Mouse (Mus musculus): ENCODE measurements at regions not wholly inside any gene's neighbourhood (a gene's known extent, or its start where the extent isn't known, plus 50 kb on each side); places are given as distances from the start of the nearest gene placed in this dataset.
"Not testable (repeated sequence)": the region's sequence is repeated elsewhere in the genome, so short reads cannot be mapped to it uniquely, and the experiment has no call there.

DNA sequence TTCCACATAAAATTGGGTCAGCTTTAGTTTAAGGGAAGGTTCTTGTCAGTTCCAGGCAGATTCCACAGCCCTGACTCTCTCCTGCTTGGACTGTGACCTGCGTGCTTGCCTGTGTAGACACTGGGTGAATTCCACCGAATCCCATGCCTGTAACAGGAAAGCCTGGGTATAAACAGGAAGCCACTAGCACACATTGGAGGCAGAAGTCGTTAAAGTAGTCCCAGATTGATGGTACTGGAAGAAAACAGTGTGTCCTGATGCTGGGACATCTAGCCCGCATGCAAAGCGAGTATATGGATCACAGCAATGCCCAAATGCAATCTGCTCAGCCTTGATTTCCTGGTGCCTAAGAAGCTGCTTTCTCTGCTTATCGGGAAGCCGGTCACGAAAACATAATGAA lies 65.4 kb upstream of the Emcn start:
- TF ChIP-seq POLR2A (IDR thresholded peaks at IDR 0.05; ENCODE audit: borderline replicate concordance, low read depth, low read length) (no peak), CTCF (IDR thresholded peaks at IDR 0.05; ENCODE audit: low read depth, low read length) (no peak)
- no peak overlapping the region for H3K4me3 ChIP-seq (ENCODE audit: insufficient read depth, low read length)

DNA sequence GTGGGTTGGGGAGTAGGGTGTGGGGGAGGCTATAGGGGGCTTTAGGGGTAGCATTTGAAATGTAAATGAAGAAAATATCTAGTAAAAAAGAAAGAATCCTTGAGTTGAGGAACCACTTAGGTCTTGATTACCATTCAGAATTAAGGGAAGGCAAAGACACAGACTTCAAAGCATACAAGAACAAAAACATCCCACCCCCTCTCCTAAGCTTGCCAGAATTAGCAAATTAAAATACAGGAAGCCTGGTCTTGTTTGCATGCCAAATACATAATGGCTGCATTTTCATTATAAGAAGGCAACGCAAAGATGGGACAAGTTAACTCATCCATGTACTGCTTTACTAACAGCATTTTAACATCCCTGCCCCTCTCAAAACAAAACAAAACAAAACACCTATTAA lies 61.6 kb upstream of the Emcn start:
- Histone ChIP-seq H3K27ac (ENCODE audit: insufficient read depth, low read depth, low read length) (no peak overlapping the region), H3K4me3 (ENCODE audit: insufficient read depth, low read length) (no peak overlapping the region), H3K4me1 (ENCODE audit: control insufficient read depth, insufficient read depth, low read length) (no peaks in the 10 kb centered on the region)
- no peak for TF ChIP-seq CTCF (IDR thresholded peaks at IDR 0.05; ENCODE audit: low read depth, low read length)
- TF ChIP-seq POLR2A (IDR thresholded peaks at IDR 0.05; ENCODE audit: borderline replicate concordance, low read depth, low read length), result no peak

More for the DNA sequence above, 65.4 kb upstream of the Emcn start:
- H3K4me1 ChIP-seq (ENCODE audit: control insufficient read depth, insufficient read depth, low read length), result no peaks in the 10 kb centered on the region
- H3K27ac ChIP-seq (ENCODE audit: insufficient read depth, low read depth, low read length), result no peak overlapping the region

DNA sequence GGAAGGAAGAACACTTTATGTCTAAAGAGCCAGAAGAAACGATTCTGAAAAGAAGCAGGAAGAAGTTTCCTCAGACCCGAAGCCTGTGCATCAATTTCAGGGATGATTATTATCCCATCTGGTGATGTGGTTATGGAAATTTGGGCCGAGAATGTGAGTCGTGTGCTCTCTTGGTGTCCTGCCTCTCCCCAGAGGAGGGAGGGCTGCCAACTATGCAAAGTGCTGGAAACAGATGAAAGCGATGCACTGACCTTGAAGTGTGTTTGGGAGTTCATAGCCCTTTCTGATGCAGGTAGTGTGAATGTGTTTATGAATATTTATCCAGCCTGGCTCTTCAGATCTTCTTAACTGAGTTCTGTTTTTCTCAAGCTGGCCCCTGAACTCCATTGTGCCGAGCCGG lies 59.8 kb upstream of the Emcn start:
- no peak for TF ChIP-seq POLR2A (IDR thresholded peaks at IDR 0.05; ENCODE audit: borderline replicate concordance, low read depth, low read length)
- TF ChIP-seq CTCF (IDR thresholded peaks at IDR 0.05; ENCODE audit: low read depth, low read length), result no peak
- Histone ChIP-seq H3K4me1 (ENCODE audit: control insufficient read depth, insufficient read depth, low read length) (no peaks in the 10 kb centered on the region), H3K27ac (ENCODE audit: insufficient read depth, low read depth, low read length) (no peak overlapping the region), H3K4me3 (ENCODE audit: insufficient read depth, low read length) (no peak overlapping the region)

- not testable (repeated sequence) for H3K27ac ChIP-seq (ENCODE audit: insufficient read depth, low read depth, low read length); H3K4me1 ChIP-seq (ENCODE audit: control insufficient read depth, insufficient read depth, low read length); H3K4me3 ChIP-seq (ENCODE audit: insufficient read depth, low read length)
These were observed 53.3 kb upstream of the Emcn start for GRCm38 (mm10) chr3:137287558-137287957.

DNA sequence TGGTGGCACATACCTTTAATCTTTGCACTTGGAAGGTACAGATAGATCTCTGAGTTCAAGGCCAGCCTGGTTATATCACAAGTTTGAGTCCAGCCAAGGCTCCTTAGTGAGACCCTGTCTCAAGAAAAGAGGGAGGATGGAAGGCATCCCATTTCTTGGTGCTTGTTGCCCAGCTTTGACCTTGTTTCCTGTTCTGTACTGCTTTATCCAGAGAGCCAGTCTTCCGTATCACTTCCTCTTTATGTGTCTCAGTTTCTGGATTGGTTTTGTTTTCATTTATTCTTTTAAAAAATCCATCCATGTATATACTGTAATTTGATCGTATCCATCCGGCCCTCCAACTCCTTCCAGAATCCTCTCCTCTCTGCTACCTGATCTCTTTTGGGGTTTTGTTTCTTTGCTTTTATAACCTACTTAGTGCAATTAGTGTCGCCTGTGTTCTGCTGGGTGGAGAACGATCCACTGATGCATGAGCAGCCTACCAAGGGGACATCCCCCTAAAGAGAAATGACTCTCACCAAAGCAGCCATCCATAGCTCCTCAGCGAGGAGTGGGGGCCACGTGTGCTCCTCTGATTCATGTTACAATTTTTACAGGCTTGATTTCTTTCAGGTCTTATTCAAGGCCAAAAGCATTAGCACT lies 52.4 kb upstream of the Emcn start:
- H3K4me1 ChIP-seq (ENCODE audit: control insufficient read depth, insufficient read depth, low read length), result no peaks in the 10 kb centered on the region
- H3K4me3 ChIP-seq (ENCODE audit: insufficient read depth, low read length), result no peak overlapping the region
- no peak for TF ChIP-seq POLR2A (IDR thresholded peaks at IDR 0.05; ENCODE audit: borderline replicate concordance, low read depth, low read length)
- TF ChIP-seq CTCF (IDR thresholded peaks at IDR 0.05; ENCODE audit: low read depth, low read length), result no peak
- H3K27ac ChIP-seq (ENCODE audit: insufficient read depth, low read depth, low read length), result no peak overlapping the region

DNA sequence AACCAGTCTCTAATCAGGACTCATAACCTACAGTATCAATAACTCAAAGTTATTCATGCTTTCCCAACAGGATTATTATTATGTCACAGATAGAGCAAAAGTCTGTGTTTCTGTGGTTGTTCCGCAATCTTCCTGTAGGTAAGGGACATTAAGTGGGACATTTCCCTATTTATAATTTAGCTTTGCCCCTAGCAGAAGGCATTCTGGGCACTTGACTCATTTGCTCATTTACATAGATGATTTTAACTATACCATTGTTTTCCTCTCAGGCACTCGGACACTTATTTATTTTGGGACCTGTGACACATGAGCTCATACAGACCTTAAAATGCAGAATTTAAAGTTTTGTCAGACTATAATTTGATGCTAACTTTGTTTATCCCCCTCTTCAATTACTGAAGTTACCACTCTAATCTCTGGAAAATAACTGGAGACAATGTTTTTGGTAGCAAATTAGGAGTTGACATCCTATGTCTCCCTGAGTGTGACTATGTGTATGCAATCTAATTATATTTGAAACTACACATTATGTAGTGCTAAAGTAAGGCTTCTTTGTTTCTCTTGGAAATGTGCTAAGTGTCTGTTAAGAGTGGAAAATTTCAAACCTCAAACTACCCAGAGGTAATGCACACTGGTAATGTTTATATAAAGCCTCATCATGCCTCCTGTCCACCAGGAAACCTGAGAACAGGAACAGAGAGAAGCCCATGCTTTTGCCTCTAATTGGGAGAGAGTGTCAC lies 51.8 kb upstream of the Emcn start:
- H3K27ac ChIP-seq (ENCODE audit: insufficient read depth, low read depth, low read length), result no peak overlapping the region
- no peak overlapping the region for H3K4me3 ChIP-seq (ENCODE audit: insufficient read depth, low read length)
- TF ChIP-seq CTCF (IDR thresholded peaks at IDR 0.05; ENCODE audit: low read depth, low read length) (no peak), POLR2A (IDR thresholded peaks at IDR 0.05; ENCODE audit: borderline replicate concordance, low read depth, low read length) (no peak)
- no peaks in the 10 kb centered on the region for H3K4me1 ChIP-seq (ENCODE audit: control insufficient read depth, insufficient read depth, low read length)

DNA sequence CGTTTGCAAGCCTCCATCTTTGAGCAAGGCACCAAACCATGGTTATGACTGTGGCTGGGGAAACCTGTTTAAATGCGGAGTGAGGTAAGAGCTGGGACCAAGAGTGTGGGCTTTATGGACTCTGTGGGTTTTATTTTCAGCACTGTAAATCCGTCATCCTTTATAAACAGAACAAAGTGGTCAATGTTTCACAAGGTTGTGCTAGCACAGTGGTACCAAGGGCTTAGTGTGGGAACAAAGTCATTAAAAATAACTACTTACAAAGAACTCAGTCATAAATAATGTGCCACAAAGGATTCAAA lies 51.2 kb upstream of the Emcn start:
- no peak overlapping the region for H3K4me3 ChIP-seq (ENCODE audit: insufficient read depth, low read length)
- TF ChIP-seq POLR2A (IDR thresholded peaks at IDR 0.05; ENCODE audit: borderline replicate concordance, low read depth, low read length), result no peak
- no peak for TF ChIP-seq CTCF (IDR thresholded peaks at IDR 0.05; ENCODE audit: low read depth, low read length)
- no peak overlapping the region for H3K27ac ChIP-seq (ENCODE audit: insufficient read depth, low read depth, low read length)
- H3K4me1 ChIP-seq (ENCODE audit: control insufficient read depth, insufficient read depth, low read length), result no peaks in the 10 kb centered on the region
